Mouse (Mus musculus): ENCODE measurements around the gene Dag1.

- no peak for TF ChIP-seq POLR2A (IDR thresholded peaks at IDR 0.05; ENCODE audit: borderline replicate concordance, extremely low read depth, insufficient read depth, insufficient read length, poor library complexity, severe bottlenecking)
- no peak for TF ChIP-seq CTCF (IDR thresholded peaks at IDR 0.05; ENCODE audit: borderline replicate concordance, extremely low read depth, insufficient read depth, insufficient read length)
Observed at GRCm38 (mm10) chr9:108188511-108188910, 75.2 kb downstream of the Dag1 start.

All from brain, embryonic 14.5 days (tissue).